Mouse (Mus musculus) frontal cortex, postnatal 14 days (tissue): ENCODE measurements around the gene Iqcj.
A peak's percentile ranks its signal among the peaks of the same experiment; 100 is the strongest.

Experiments
- DNase-seq, 2 experiments: peaks; one replicate each; pipeline ENCODE4 v3.0.0; 2022; ENCODE audit warnings: low spot score in 2 of 2

Iqcj gene

GRCm38 (mm10) chr3:67954459-67955065, 62.5 kb downstream of the Iqcj start:
- DNase-seq: peak; percentile 10 to 45

DNA sequence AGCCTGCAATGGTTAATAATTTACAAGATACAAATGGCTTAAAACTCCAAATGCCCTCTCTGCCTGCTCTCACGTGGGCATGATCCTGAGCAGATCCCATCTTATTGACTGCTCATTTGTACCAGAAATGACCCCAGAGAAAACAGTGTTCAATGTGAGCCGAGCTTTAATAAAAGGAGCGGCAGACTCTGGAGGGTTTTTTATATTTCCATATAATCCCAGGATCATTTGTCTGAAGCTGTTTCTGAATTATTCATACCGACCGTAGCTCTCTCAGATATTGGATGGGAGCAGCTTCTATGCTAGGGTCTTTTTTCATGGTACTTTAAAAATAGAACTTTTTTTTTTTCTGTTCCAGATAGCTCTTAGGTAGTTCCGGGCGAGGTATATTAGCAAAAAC, 67.7 kb downstream of the Iqcj start:
- DNase-seq: no peak

GRCm38 (mm10) chr3:67960133-67960532, 68.1 kb downstream of the Iqcj start:
- no peak for DNase-seq

GRCm38 (mm10) chr3:67960727-67961126, 68.7 kb downstream of the Iqcj start:
- no peak for DNase-seq

DNA sequence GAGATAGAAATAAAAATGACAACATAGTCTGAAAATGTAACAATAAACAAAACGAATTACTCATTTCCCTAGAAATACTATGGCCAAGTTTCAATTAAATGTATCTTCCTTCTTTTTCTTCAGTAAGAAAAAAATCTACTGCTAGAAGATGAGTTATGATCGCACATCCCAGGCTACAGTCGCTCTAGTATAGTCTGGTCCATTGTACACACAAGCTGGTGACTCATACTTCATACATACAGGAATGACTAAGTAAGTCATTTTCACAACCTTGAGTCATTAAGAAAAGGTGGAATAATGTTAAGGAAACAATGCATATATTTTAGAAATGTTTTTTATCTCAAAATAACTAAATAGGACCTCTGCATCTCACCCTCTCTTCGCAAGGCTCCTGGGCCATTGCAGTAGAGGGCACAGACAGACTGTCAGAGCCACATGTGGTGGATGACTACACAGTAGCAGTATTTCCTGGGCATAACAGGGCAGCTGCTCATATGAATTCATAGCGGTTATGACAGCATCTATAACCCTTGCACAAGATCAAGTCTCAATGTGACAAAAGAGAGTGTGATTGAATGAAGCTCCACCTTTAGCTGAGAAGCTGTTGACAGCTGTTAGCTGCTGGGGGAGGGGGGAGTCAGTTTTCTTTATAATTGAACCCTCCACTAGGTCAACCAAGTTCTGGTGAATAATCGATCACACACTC, 70.1 kb downstream of the Iqcj start:
- no peak for DNase-seq

DNA sequence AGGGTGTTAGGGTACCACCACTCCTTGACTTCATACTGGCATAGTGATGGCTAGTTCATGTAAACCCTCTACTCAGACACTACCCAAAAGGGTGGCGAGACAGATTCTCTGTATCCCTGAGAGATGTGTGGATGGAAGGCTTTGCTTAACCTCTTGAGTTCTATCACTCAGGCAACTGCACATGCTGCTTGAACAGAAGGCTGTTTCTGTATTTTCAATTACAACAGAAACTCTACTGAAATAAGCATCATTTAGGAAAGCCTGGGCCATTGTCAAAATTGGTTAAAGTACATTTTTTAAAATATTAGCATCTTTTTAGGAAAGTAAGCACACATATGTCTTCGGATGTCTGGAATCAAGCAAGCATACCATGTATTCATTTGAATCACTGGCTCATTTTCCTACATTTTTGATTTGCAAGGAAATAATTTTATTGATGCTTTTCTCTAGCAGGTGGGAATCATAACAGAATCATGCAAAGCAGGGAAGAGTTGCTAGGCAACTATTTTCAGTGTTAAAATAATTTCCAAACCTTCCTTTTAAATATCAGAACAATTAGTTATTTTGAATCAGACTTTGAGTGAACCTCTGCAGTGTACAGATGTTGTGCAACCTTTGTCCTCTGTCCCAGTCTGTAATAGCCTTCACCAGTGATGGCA, 82.4 kb downstream of the Iqcj start:
- no peak for DNase-seq

- no peak for DNase-seq
These were observed 88.0 kb downstream of the Iqcj start for GRCm38 (mm10) chr3:67980006-67980405.

GRCm38 (mm10) chr3:67983329-67983728, 91.3 kb downstream of the Iqcj start:
- peak in 1 of 2 experiments; percentile 14 for DNase-seq

- no peak for DNase-seq
These were observed 110.4 kb downstream of the Iqcj start for GRCm38 (mm10) chr3:68002415-68002814.

GRCm38 (mm10) chr3:68012342-68012741, 120.3 kb downstream of the Iqcj start:
- DNase-seq: no peak

DNA sequence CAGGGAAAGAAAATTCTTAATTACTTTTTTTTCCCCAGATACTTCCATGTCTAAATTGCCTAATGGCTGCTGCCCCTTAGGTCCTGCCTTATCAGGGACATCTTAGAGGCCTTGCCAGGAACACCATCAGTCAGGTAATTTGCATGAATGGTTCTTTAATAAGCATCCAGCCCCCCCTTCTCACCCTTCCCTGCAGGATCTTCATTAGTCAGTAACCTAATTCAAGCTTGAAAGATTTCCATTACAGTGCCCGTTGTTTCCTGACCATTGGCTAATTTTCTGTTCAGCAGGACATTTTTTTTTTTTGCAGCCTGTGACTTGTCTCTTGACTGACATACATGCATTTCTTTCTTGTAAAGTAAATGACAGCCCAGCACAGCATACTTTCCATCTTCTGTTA, 123.8 kb downstream of the Iqcj start:
- no peak for DNase-seq

DNA sequence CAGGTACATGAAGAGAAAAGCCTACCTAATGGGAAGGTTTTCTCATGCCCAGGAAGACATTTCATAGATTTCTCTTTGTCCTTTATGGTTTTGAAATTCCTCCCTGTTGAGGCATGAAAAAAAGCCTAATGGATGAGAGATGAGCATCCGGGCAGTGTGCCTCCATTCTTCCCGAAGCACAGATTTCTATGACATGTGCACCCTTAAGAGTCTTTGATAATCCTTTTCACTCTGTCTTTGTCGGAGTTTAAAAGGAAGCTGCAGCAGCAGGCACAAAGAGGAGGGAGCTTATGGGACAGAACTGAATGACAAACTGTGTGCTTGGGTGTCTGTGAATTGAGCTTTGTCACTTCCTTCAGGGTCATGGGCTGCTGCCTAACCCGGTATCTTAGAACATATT, 127.4 kb downstream of the Iqcj start:
- no peak for DNase-seq

- DNase-seq: no peak
These were observed 144.1 kb downstream of the Iqcj start for GRCm38 (mm10) chr3:68036097-68036496.

- DNase-seq: no peak
These were observed 150.9 kb downstream of the Iqcj start for GRCm38 (mm10) chr3:68042951-68043350.

DNA sequence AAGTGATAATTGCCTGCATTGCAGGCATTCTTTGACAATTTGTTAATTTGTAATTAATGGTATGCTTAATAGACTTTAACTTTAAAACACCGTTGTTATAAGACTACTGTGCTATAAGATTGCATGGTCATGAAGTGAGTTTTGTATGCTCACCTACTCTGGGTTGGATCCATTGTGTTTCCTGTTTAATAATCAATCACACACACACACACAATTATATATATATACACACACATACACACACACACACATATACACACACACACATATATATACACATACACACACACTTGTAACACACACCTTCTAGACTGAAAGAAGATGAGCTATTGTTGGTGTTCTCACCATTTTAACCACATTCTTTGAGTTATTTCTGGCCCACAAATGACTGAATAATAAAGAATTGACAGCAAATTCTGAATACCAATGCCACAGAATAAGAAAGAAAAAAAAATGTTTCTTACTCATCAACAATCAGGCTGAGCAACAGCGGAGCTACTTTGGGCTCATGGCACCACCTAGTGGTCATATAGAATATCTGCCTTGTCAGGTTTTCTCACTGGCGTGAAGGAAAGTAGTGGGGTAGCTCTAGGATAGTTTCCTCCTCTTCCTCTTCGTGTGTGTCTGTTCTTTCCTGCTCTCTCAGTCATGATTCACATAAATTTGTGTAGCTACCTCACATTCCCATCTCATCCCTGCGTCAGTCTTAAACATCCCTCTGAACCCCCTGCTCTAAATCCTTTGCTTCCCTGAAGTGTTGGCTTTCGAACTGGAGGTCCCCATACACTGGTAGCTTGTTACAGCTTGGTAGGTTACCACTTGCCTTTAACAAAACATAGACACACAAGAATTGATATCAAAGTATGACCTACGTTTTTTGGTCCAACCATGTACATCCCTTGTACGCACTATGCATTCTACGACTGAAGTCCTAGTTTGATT, 153.7 kb downstream of the Iqcj start:
- DNase-seq: peak in 1 of 2 experiments; percentile 33

DNA sequence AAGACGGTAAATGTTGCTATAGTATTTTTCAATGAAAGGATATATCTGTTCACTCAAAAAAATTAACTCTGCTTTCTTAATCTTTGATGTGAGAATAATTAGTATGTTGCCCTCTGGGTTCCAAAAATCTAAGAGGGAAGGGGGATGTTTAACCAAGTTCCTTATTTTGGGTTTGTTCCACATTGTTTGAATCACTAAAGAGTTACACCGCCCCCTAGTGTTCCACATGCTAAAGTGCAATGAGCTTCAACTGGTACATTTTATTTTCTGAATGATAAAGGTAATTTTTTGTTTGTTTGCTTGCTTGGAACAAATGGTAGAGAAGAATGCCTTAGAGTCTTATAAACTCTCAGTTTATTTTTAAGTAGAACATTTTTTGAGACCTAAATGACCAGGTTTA, 161.5 kb downstream of the Iqcj start:
- no peak for DNase-seq

DNA sequence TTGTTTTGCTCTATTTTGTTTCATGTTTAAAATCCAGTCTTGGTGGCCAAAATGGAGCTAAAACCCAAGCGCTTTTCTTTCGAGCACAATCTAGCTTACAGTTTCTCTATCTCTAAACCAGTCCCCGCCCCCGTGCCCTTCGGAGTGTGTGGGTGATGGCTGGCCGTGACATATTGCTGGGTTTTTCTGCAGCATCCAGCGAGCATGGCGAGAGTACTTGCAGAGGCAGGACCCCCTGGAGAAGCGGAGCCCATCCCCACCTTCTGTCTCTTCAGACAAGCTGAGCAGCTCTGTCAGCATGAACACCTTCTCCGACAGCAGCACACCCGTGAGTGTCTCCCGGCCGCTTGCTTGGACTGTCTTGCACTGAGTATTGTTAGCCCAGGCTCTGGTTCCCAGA, 163.1 kb downstream of the Iqcj start:
- no peak for DNase-seq

DNA sequence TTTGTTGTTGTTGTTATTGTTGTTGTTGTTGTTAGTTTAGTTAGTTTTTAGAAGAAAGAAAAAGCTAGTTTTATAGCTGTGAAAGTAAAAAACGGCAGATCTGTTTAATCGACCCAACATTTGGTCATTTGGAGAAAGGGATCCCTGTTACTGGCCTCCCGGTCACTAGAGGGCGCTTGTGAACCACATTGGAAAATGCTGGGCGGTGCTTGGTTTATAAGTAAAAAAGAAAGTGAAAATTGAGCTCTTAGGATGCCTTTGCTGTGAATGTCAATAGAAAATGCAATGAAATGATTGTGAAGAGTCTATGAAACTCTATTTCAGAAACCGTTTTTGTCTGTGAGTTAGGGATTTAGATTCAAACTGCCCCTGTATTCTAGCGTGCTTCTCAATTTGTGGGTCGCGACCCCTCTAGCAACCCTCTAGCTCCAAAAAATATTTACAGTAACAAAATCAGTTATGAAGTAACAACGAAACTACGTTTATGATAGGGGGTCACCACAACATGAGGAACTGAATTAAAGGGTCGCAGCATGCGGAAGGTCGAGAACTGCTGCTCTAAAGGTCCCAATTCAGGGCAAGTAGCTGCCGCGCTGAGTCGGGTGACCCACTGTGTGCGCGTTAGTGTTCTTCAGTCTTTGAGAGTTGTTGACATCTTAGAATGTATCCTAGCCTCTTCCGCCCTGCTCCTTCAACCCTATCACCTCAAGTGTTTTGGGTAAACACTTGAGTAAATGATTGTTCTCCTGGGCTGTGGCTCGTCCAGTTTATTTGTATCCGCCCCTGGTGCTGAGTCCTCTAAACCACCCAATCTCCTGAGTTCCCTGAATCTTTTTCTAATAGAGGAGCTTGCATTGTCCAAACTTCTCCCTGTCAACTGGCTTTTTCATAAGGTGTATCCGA, 164.6 kb downstream of the Iqcj start:
- peak in 1 of 2 experiments; percentile 68 for DNase-seq

DNA sequence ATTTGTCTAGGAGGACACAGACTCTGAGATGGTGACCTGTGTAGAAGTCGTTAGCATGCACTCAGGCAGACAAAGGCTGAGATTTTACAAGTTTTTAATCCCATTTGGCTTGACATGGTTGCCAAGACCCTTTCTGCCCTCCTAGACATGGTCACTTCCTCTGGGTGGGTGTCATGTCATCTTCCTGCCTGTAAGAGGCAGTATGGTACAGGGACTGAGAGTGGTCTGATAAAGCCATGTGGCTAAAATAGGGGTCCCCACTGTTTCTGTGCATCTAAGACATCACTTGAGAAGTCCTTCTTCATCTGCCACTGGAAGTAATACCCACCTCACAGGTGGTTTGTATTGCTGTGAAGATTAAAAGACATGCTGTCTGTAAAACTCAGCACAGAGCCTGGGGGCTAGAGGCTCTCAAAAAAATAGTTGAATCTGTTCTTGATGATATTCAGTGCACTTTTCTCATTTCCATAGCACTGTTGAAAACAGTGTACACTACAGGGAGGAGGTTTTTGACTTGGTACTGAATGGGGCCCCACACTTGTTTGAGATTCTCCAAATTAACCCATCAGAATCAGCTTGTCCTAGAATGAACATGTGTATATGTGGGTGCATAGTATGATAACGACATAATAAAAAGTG, 167.3 kb downstream of the Iqcj start:
- DNase-seq: no peak

DNA sequence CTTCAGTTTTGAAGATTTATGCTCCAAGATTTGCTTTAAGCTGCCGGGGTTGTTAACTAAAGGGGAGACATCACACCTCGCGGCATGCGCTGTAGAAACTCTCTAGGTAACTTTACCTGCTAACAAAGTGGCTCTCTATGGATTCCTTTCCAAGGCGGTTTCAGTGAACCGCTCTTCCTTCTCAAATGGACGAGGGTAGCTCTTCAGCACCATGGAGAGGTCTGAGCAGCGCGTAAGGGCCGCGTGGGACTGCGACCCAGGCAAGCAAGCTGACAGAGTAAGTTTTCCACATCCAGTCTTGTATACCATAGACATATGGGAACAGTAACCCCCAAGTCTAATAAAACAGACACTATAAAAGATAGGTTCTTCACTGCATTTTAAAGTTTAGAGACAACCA, 172.7 kb downstream of the Iqcj start, which contains the start of gene Schip1:
TSS of gene Schip1 (plus strand) at position 72 of the 400 bp plus-strand sequence.
- DNase-seq: no peak
